Mouse (Mus musculus) heart, adult 2 months (tissue): Measurements from ENCODE around the gene Gucd1. TPM values are rescaled to one million over a fixed set of nuclear protein-coding genes. Genes with fewer than 3 reads are reported as not detected.

Experiments used
- DNase-seq, 2 experiments: peaks; one replicate each; pipeline ENCODE4 v3.0.0; 2021
- H3K27ac ChIP-seq: fragments of 200-600 bp; 2 replicates; pipeline ENCODE4 v1.8.1; 2022
- H3K27me3 ChIP-seq: fragments of 200-500 bp; 2 replicates; pipeline ENCODE4 v1.6.1; 2012; ENCODE audit warnings: mild to moderate bottlenecking, low read length, inconsistent platforms, mixed read lengths; ENCODE audit not compliant: control insufficient read depth, insufficient read depth
- H3K36me3 ChIP-seq: fragments of 200-500 bp; 2 replicates; pipeline ENCODE4 v1.6.1; 2012; ENCODE audit warnings: low read length, inconsistent platforms; ENCODE audit not compliant: control insufficient read depth, insufficient read depth
- H3K4me1 ChIP-seq: fragments of 200-500 bp; 2 replicates; pipeline ENCODE4 v1.6.1; 2011; ENCODE audit warnings: low read length; ENCODE audit not compliant: control insufficient read depth, insufficient read depth
- H3K4me3 ChIP-seq: fragments of 200-600 bp; 2 replicates; pipeline ENCODE4 v1.8.1; 2022
- H3K79me2 ChIP-seq: fragments of 200-500 bp; replicated peaks from 2 replicates; pipeline ENCODE4 v1.6.1; 2012; ENCODE audit warnings: mild to moderate bottlenecking, inconsistent platforms, low read length, moderate library complexity, mixed read lengths; ENCODE audit not compliant: control insufficient read depth, insufficient read depth
- H3K9ac ChIP-seq: fragments of 200-500 bp; 2 replicates; pipeline ENCODE4 v1.6.1; 2012; ENCODE audit warnings: low read depth, mild to moderate bottlenecking, control low read depth, inconsistent platforms, low read length, mixed read lengths
- CTCF ChIP-seq: fragments of 200-600 bp; IDR thresholded peaks from 2 replicates; pipeline ENCODE4 v1.8.1; 2022; ENCODE audit warnings: antibody characterized with exemption, mild to moderate bottlenecking, moderate library complexity
- EP300 ChIP-seq: fragments of 200-500 bp; IDR thresholded peaks from 2 replicates; pipeline ENCODE4 v1.6.1; 2011; ENCODE audit warnings: low read depth, low read length, control low read depth; ENCODE audit not compliant: insufficient read depth
- POLR2A ChIP-seq: fragments of 200-500 bp; IDR thresholded peaks from 2 replicates; pipeline ENCODE4 v1.6.1; 2011; ENCODE audit warnings: mild to moderate bottlenecking, low read depth, low read length, control low read depth; ENCODE audit not compliant: insufficient read depth
- WGBS: fragments of 180-500 bp; shearing (Covaris S2); methylation state at CpG from one replicate; pipeline ENCODE4 v1.1.7; 2018; 5-methylcytosine and 5-hydroxymethylcytosine counted together
- intact Hi-C: fragments of 180-260 bp; cut with DNase I; formaldehyde crosslinking; loops from one replicate; pipeline ENCODE4 v1.15.1; 2025
- polyA plus RNA-seq: library from polyadenylated mRNA; depleted of rRNA; stranded (reverse); fragments of >200 nt; gene quantifications from 2 replicates; pipeline ENCODE4 v1.2.3, GENCODE M21; 2012
- total RNA-seq, 2 experiments: library from RNA; stranded (reverse); gene quantifications; 2 replicates each; pipeline ENCODE4 v1.2.3; 2021

The Gucd1 gene
- total and polyA plus RNA-seq, 3 experiments: 33.2 to 44.7 (median 37.7) TPM

- 82% methylated on average over 5 of the region's 5 CpGs for WGBS
- intact Hi-C loops: no loop called here
- no peak for DNase-seq
- TF ChIP-seq CTCF: no peak
- no peak for TF ChIP-seq EP300
- TF ChIP-seq POLR2A: no peak
- Histone ChIP-seq H3K79me2 (no peaks in the 10 kb centered on the region), H3K4me1 (peaks cover 3% of the 10 kb centered on the region; the same call in 1 of the 2 replicates), H3K27ac (no peak overlapping the region), H3K4me3 (no peak overlapping the region), H3K27me3 (no peaks in the 10 kb centered on the region), H3K9ac (no peak overlapping the region), H3K36me3 (no peaks in the 10 kb centered on the region; the same call in 1 of the 2 replicates)
Measured at GRCm38 (mm10) chr10:75338852-75339251, 178.9 kb downstream of the Gucd1 start.

- no peaks in the 10 kb centered on the region; the same call in none of the 2 replicates for H3K36me3 ChIP-seq
- no peak overlapping the region for H3K27ac ChIP-seq
- H3K4me1 ChIP-seq: peaks cover 5% of the 10 kb centered on the region; the same call in 1 of the 2 replicates
- no peaks in the 10 kb centered on the region for H3K27me3 ChIP-seq
- H3K9ac ChIP-seq: no peak overlapping the region
- TF ChIP-seq EP300: no peak
- no peak for TF ChIP-seq POLR2A
- TF ChIP-seq CTCF: no peak
- 92% methylated on average over 10 of the region's 10 CpGs for WGBS
- intact Hi-C loops: no loop called here
- H3K4me3 ChIP-seq: no peak overlapping the region
- no peak for DNase-seq
- H3K79me2 ChIP-seq: no peaks in the 10 kb centered on the region
Measured at GRCm38 (mm10) chr10:75337231-75337630, 180.5 kb downstream of the Gucd1 start.

GRCm38 (mm10) chr10:75335075-75335474, 182.7 kb downstream of the Gucd1 start:
- 46% methylated on average over 6 of the region's 6 CpGs for WGBS
- DNase-seq: peak; percentile 69 to 70

GRCm38 (mm10) chr10:75334175-75334574, 183.6 kb downstream of the Gucd1 start:
- peak in 1 of 2 experiments; percentile 14 for DNase-seq
- Histone ChIP-seq H3K9ac (no peak overlapping the region), H3K27me3 (no peaks in the 10 kb centered on the region), H3K4me3 (no peak overlapping the region), H3K27ac (peak overlapping the region; percentile 72), H3K4me1 (peaks cover 5% of the 10 kb centered on the region; the same call in 1 of the 2 replicates), H3K36me3 (no peaks in the 10 kb centered on the region; the same call in none of the 2 replicates), H3K79me2 (no peaks in the 10 kb centered on the region)
- WGBS: 40% methylated on average over 7 of the region's 7 CpGs
- TF ChIP-seq POLR2A (no peak), EP300 (no peak), CTCF (no peak)
- intact Hi-C loops: loop anchor here (2.0 kb wide), 1 partner anchor 15 kb away; no protein-coding TSS in a partner anchor

More at GRCm38 (mm10) chr10:75335075-75335474, 182.7 kb downstream of the Gucd1 start:
- Histone ChIP-seq H3K79me2 (no peaks in the 10 kb centered on the region), H3K27me3 (no peaks in the 10 kb centered on the region), H3K27ac (peak overlapping the region; percentile 72), H3K36me3 (no peaks in the 10 kb centered on the region; the same call in none of the 2 replicates), H3K4me3 (no peak overlapping the region), H3K4me1 (peaks cover 5% of the 10 kb centered on the region; the same call in 1 of the 2 replicates), H3K9ac (no peak overlapping the region)
- TF ChIP-seq CTCF (0 out of 2 replicates have a peak, but pooled peaks have one; percentile 13), POLR2A (no peak), EP300 (peak; percentile 89)
- intact Hi-C loops: loop anchor here (2.0 kb wide), 1 partner anchor 14 kb away; no protein-coding TSS in a partner anchor

- peaks cover 6% of the 10 kb centered on the region for H3K4me1 ChIP-seq
- no peak overlapping the region for H3K4me3 ChIP-seq
- no peak overlapping the region for H3K9ac ChIP-seq
- H3K36me3 ChIP-seq: no peaks in the 10 kb centered on the region; the same call in none of the 2 replicates
- TF ChIP-seq CTCF (no peak), POLR2A (no peak), EP300 (no peak)
- no peak for DNase-seq
- WGBS: 84% methylated on average over 23 of the region's 23 CpGs
- peak overlapping the region; percentile 72 for H3K27ac ChIP-seq
- intact Hi-C loops: loop anchor here (2.0 kb wide), 1 partner anchor 14 kb away; no protein-coding TSS in a partner anchor
- H3K79me2 ChIP-seq: no peaks in the 10 kb centered on the region
- no peaks in the 10 kb centered on the region for H3K27me3 ChIP-seq
Measured at GRCm38 (mm10) chr10:75333176-75333776, 184.5 kb downstream of the Gucd1 start.

GRCm38 (mm10) chr10:75332268-75332667, 185.5 kb downstream of the Gucd1 start:
- TF ChIP-seq POLR2A: no peak
- no peak for TF ChIP-seq CTCF
- no peak for TF ChIP-seq EP300
- H3K36me3 ChIP-seq: peaks cover 2% of the 10 kb centered on the region
- H3K9ac ChIP-seq: no peak overlapping the region
- no peaks in the 10 kb centered on the region for H3K27me3 ChIP-seq
- H3K4me1 ChIP-seq: peaks cover 14% of the 10 kb centered on the region
- intact Hi-C loops: loop anchor here (2.0 kb wide), 1 partner anchor 13 kb away; no protein-coding TSS in a partner anchor
- 89% methylated on average over 3 of the region's 3 CpGs for WGBS
- no peaks in the 10 kb centered on the region for H3K79me2 ChIP-seq
- H3K4me3 ChIP-seq: no peak overlapping the region
- H3K27ac ChIP-seq: no peak overlapping the region
- DNase-seq: no peak
